ENCODE assay signal across 22 mouse cellular contexts in genomic region chr3:57603891-57604617, GRCm38 (mm10). TPM values are rescaled to one million over a fixed set of nuclear protein-coding genes. Genes with fewer than 3 reads are reported as not detected.
DNase-seq lines count a peak whose midpoint lies in the region; ATAC-seq lines count a peak whose summit lies in the region.
"Had no signal": no experiment of that assay in that cellular context is flagged by ENCODE, and none has a peak within 500 bp of the region (broad histone marks: within the 10 kb centered on the region; RNA-seq: fewer than 3 reads in every experiment).

No protein-coding gene starts in this region.

- WGBS in heart, embryonic 15.5 days = 66% methylated on average over 5 of the region's 5 CpGs
- WGBS in limb, embryonic 13.5 days = 53% methylated on average over 5 of the region's 5 CpGs
- WGBS in limb, embryonic 10.5 days = 79% methylated on average over 5 of the region's 5 CpGs
- WGBS in limb, embryonic 15.5 days = 47% methylated on average over 5 of the region's 5 CpGs

- H3K36me3 ChIP-seq in heart, embryonic 15.5 days = no peaks in the 10 kb centered on the region
- H3K36me3 ChIP-seq in limb, embryonic 13.5 days = no peaks in the 10 kb centered on the region
- no peaks in the 10 kb centered on the region for H3K36me3 ChIP-seq in limb, embryonic 10.5 days
- no peaks in the 10 kb centered on the region for H3K36me3 ChIP-seq in limb, embryonic 15.5 days
- H3K36me3 ChIP-seq: embryonic facial prominence, embryonic 12.5 days; G1E; limb, embryonic 12.5 days; midbrain, embryonic 15.5 days had no signal

- peak overlapping the region; percentile 60 for H3K27ac ChIP-seq in heart, embryonic 15.5 days
- H3K27ac ChIP-seq in limb, embryonic 13.5 days = peak overlapping the region; percentile 65; the same call in 1 of the 2 replicates
- H3K27ac ChIP-seq in limb, embryonic 10.5 days = no peak overlapping the region
- H3K27ac ChIP-seq in brown adipose tissue, adult 24 weeks (replicated peaks; ENCODE audit: low read depth, low read length) = peak overlapping the region; percentile 77
- peak overlapping the region; percentile 80 for H3K27ac ChIP-seq in limb, embryonic 15.5 days
- H3K27ac ChIP-seq: embryonic facial prominence, embryonic 12.5 days; forebrain, embryonic 13.5 days; hindbrain, postnatal 0 days; kidney, postnatal 0 days; limb, embryonic 12.5 days; midbrain, embryonic 15.5 days had no signal

- no peak for ATAC-seq in heart, embryonic 15.5 days (replicated peaks; ENCODE audit: insufficient number of reproducible peaks, insufficient read depth, low FRiP score, low read depth)
- ATAC-seq in limb, embryonic 13.5 days (ENCODE audit: low FRiP score, low read depth) = peak; percentile 75
- ATAC-seq in limb, embryonic 15.5 days (ENCODE audit: insufficient number of reproducible peaks, low FRiP score, low TSS enrichment, low read depth) = peak; percentile 80
- ATAC-seq: forebrain, embryonic 13.5 days; hindbrain, postnatal 0 days; midbrain, embryonic 15.5 days; Patski had no signal

- DNase-seq in heart, adult 8-10 months (ENCODE audit: low spot score) = no peak
- DNase-seq in limb, embryonic 10.5 days (ENCODE audit: low spot score) = no peak
- no peak for DNase-seq in neural tube, embryonic 10.5 days (ENCODE audit: extremely low spot score, low spot score)
- DNase-seq: adrenal gland, adult 8-10 months; B cell, adult 2 months; cerebellum, adult 18-20 months; lung, adult 18-20 months; thymus, adult 18-20 months had no signal

- H3K27me3 ChIP-seq in heart, embryonic 15.5 days = no peaks in the 10 kb centered on the region
- no peaks in the 10 kb centered on the region for H3K27me3 ChIP-seq in limb, embryonic 13.5 days
- no peaks in the 10 kb centered on the region for H3K27me3 ChIP-seq in limb, embryonic 10.5 days (ENCODE audit: low read depth, poor library complexity, severe bottlenecking)
- no peaks in the 10 kb centered on the region for H3K27me3 ChIP-seq in limb, embryonic 15.5 days
- H3K27me3 ChIP-seq: CH12.LX; embryonic facial prominence, embryonic 12.5 days; forebrain, embryonic 13.5 days; limb, embryonic 12.5 days; midbrain, embryonic 15.5 days; Patski had no signal

- H3K4me1 ChIP-seq in heart, embryonic 15.5 days (replicated peaks) = no peaks in the 10 kb centered on the region
- peaks cover 10% of the 10 kb centered on the region for H3K4me1 ChIP-seq in limb, embryonic 13.5 days
- H3K4me1 ChIP-seq in limb, embryonic 10.5 days = no peaks in the 10 kb centered on the region
- H3K4me1 ChIP-seq in brown adipose tissue, adult 24 weeks (ENCODE audit: control insufficient read depth, insufficient read depth, insufficient read length, low read length) = peaks cover 24% of the 10 kb centered on the region
- peaks cover 12% of the 10 kb centered on the region for H3K4me1 ChIP-seq in limb, embryonic 15.5 days
- H3K4me1 ChIP-seq: embryonic facial prominence, embryonic 12.5 days; forebrain, embryonic 13.5 days; limb, embryonic 12.5 days; midbrain, embryonic 15.5 days had no signal

- H3K4me3 ChIP-seq in heart, embryonic 15.5 days = no peak overlapping the region
- H3K4me3 ChIP-seq in limb, embryonic 13.5 days = no peak overlapping the region
- H3K4me3 ChIP-seq in limb, embryonic 10.5 days = no peak overlapping the region
- no peak overlapping the region for H3K4me3 ChIP-seq in brown adipose tissue, adult 24 weeks (ENCODE audit: insufficient read depth, low read depth, low read length)
- H3K4me3 ChIP-seq in limb, embryonic 15.5 days = no peak overlapping the region
- H3K4me3 ChIP-seq: embryonic facial prominence, embryonic 12.5 days; forebrain, embryonic 13.5 days; limb, embryonic 12.5 days; midbrain, embryonic 15.5 days had no signal

- H3K4me2 ChIP-seq in heart, embryonic 15.5 days = no peak overlapping the region
- H3K4me2 ChIP-seq in limb, embryonic 13.5 days (replicated peaks) = no peak overlapping the region
- H3K4me2 ChIP-seq in limb, embryonic 15.5 days = no peak overlapping the region
- H3K4me2 ChIP-seq: embryonic facial prominence, embryonic 12.5 days; forebrain, embryonic 13.5 days; limb, embryonic 12.5 days; midbrain, embryonic 15.5 days had no signal

- H3K9ac ChIP-seq in heart, embryonic 15.5 days = no peak overlapping the region
- H3K9ac ChIP-seq in limb, embryonic 13.5 days = no peak overlapping the region
- no peak overlapping the region for H3K9ac ChIP-seq in limb, embryonic 15.5 days
- H3K9ac ChIP-seq: embryonic facial prominence, embryonic 12.5 days; forebrain, embryonic 13.5 days; limb, embryonic 12.5 days; midbrain, embryonic 15.5 days had no signal

- no peaks in the 10 kb centered on the region for H3K9me3 ChIP-seq in heart, embryonic 15.5 days (replicated peaks)
- no peaks in the 10 kb centered on the region for H3K9me3 ChIP-seq in limb, embryonic 13.5 days
- H3K9me3 ChIP-seq in limb, embryonic 10.5 days (replicated peaks) = no peaks in the 10 kb centered on the region
- no peaks in the 10 kb centered on the region for H3K9me3 ChIP-seq in limb, embryonic 15.5 days
- H3K9me3 ChIP-seq: embryonic facial prominence, embryonic 12.5 days; forebrain, embryonic 13.5 days; G1E; limb, embryonic 12.5 days; midbrain, embryonic 15.5 days had no signal

RNA-seq across cellular contexts. Expression of gene Wwtr1, which starts 28.3 kb away (rescaled TPM):
- polyA plus RNA-seq in heart, embryonic 15.5 days (2015; fragmentation: Nextera tagmentation; extraction: Ambion mirVana) = 18.2 and 18.6 TPM in 2 replicates
- 10 to 100 TPM; 39.7 to 50.1 (median 46.3) TPM for total RNA-seq in heart, adult 8-10 months (2022)
- 25.9 and 27.7 TPM in 2 replicates for polyA plus RNA-seq in limb, embryonic 13.5 days (2015; fragmentation: Nextera tagmentation; extraction: Ambion mirVana)
- polyA plus RNA-seq in limb, embryonic 10.5 days (2016; fragmentation: Nextera tagmentation; extraction: Ambion mirVana) = 8.3 and 10.7 TPM in 2 replicates
- 27.8 and 28.3 TPM in 2 replicates for polyA plus RNA-seq in brown adipose tissue, adult 24 weeks (2012; ENCODE audit: insufficient read depth, insufficient read length, missing spikeins)
- 36.2 and 39.4 TPM in 2 replicates for polyA plus RNA-seq in limb, embryonic 15.5 days (2015; fragmentation: Nextera tagmentation; extraction: Ambion mirVana)
- total RNA-seq: megakaryocyte-erythroid progenitor cell, adult 5-6 weeks had no signal
- polyA plus RNA-seq: G1E had no signal

RNA-seq across cellular contexts. Expression of gene Commd2, which starts 47.5 kb away (rescaled TPM):
- polyA plus RNA-seq in heart, embryonic 15.5 days (2015; fragmentation: Nextera tagmentation; extraction: Ambion mirVana) = 39.8 and 43.2 TPM in 2 replicates
- 10 to 100 TPM; 12.3 to 16.1 (median 12.9) TPM for total RNA-seq in heart, adult 8-10 months (2022)
- polyA plus RNA-seq in limb, embryonic 13.5 days (2015; fragmentation: Nextera tagmentation; extraction: Ambion mirVana) = 78.1 and 82.5 TPM in 2 replicates
- 72.8 and 80.9 TPM in 2 replicates for polyA plus RNA-seq in limb, embryonic 10.5 days (2016; fragmentation: Nextera tagmentation; extraction: Ambion mirVana)
- 31.8 and 32.9 TPM in 2 replicates for polyA plus RNA-seq in brown adipose tissue, adult 24 weeks (2012; ENCODE audit: insufficient read depth, insufficient read length, missing spikeins)
- polyA plus RNA-seq in limb, embryonic 15.5 days (2015; fragmentation: Nextera tagmentation; extraction: Ambion mirVana) = 65.2 and 70.6 TPM in 2 replicates
